Mouse (Mus musculus): ENCODE results near the gene Aprt. TPM values are rescaled to one million over a fixed set of nuclear protein-coding genes. Genes with fewer than 3 reads are reported as not detected.
"Not testable (repeated sequence)": the region's sequence is repeated elsewhere in the genome, so short reads cannot be mapped to it uniquely, and the experiment has no call there.

Gene Aprt
- total RNA-seq, 4 experiments from 2014 or later: 42.7 to 49.4 (median 45.2) TPM

DNA sequence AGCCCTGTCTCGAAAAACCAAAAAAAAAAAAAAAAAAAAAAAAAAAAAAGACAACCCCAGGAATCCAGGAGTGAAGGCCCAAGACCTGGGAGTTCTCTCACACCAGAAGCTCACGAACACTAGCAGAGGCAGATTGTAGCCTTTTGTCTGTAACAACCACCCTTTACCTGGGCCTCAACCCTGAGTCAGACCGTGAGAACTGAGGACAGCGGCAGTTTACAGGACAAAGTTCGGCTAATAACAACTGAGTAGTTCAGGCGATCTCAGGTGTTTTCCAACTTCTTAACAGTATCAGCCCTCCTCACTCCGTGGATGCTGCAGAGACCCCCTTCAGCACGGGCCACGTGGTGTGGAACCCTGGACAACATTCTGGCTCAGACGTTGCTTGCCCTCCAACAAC lies 10.0 kb upstream of the Aprt start:
- DNase-seq (ENCODE audit: low spot score in 2 of 2): no peak

DNA sequence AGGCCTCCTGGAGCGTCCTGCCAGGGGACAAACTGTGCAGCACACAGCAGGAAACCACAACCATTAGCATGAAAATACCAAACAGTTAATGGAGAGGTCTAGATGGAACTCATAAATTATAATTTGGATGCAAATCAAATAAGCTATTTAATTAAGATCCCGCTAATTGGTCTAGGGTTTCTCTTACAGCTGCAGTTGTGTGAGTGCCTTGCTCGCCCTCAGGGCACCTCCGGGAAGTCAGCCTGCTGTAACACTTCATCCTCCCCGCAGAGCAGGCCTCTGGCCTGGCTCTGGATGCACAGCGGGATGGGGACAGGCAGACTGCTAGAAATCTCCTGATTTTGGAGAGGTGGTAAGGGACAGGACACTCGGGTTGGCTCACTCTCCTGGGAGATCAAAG lies 9.5 kb upstream of the Aprt start:
- no peak for DNase-seq (ENCODE audit: low spot score in 2 of 2)

DNA sequence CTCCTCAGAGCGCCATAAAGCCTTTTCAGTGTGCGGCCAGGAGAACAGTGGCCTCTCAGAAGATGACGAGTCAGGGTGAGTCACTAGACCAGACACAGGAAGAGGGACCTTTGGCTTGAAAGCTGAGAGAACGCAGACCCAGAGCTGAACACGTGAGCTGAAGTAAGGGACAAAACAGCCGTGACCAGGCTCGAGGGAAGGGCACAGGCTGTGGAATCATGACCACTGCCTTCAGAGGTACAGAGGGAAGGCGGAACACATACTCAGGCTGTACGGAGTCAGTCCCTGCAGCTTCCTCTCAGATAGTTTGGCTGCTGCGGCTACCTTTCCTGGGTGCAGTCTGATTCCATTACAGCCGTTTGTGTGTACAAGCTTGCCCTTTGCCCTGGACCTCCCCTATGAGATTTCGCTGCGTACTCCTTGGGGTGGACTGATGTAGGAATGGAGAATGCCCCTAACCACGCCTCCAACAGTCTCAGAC lies 8.7 kb upstream of the Aprt start:
- no peak for DNase-seq (ENCODE audit: low spot score in 2 of 2)

DNA sequence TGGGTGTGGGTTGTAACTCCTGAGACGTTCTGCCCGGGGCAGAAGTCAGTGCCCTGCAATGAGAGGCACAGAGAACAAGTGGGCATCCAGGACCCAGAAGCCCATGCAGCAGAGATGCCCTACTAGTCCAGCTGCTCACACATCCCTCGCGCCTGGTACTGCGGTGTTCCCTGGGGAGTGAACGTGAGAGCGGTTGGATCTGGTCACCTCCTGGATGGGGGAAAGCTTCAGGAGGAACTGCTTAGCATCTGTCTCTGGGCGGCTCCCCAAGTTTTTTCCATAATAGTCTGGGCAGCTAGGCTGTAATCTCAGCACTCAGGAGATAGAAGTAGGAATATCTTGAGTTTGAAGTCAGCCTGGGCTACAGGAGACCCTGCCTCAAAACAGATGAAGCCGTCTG lies 8.3 kb upstream of the Aprt start:
- no peak for DNase-seq (ENCODE audit: low spot score in 2 of 2)

DNA sequence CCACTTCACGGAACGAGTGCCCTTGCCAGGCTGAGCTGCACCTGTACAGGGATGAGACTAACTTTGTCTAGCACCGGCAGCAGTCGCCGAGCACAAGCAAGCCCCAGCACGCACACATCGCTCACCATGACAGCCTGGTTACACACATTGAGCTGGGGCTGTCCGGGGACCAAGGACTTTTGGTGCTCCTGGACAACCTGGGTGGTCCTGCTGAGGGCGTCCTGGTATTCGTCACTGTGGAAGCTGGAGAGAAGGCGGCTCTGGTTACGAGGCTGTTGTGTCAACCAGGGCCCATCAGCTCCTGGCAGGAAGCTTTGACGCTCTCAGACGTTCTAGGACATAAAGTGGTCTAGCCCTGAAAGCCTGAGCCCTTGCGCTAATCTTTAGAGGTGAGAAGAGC lies 4.2 kb upstream of the Aprt start:
- no peak for DNase-seq (ENCODE audit: low spot score in 2 of 2)

DNA sequence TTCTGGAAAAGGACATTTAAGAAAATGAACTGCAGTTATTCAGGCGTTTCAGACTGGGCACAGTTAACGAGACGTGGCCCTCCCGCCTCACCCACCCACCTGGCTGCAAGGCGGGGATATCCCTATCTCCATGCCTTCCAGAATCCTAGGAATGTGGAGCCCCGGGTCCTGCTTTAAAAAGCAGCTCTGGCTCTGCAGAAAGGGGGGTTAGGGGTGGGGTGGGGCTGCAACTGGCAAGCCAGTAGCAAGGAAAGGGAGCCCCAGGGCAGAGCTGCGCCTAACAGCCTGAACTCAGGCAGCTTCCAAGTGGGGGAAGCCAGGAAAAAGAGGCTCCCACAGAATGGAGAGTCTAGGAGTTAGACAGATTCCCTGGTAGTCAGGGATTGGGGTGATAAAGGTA lies 2.5 kb upstream of the Aprt start:
- DNase-seq (ENCODE audit: low spot score in 2 of 2): no peak

- DNase-seq (ENCODE audit: low spot score in 2 of 2): no peak
These were observed 407 bp upstream of the Aprt start for GRCm38 (mm10) chr8:122577116-122577515.

DNA sequence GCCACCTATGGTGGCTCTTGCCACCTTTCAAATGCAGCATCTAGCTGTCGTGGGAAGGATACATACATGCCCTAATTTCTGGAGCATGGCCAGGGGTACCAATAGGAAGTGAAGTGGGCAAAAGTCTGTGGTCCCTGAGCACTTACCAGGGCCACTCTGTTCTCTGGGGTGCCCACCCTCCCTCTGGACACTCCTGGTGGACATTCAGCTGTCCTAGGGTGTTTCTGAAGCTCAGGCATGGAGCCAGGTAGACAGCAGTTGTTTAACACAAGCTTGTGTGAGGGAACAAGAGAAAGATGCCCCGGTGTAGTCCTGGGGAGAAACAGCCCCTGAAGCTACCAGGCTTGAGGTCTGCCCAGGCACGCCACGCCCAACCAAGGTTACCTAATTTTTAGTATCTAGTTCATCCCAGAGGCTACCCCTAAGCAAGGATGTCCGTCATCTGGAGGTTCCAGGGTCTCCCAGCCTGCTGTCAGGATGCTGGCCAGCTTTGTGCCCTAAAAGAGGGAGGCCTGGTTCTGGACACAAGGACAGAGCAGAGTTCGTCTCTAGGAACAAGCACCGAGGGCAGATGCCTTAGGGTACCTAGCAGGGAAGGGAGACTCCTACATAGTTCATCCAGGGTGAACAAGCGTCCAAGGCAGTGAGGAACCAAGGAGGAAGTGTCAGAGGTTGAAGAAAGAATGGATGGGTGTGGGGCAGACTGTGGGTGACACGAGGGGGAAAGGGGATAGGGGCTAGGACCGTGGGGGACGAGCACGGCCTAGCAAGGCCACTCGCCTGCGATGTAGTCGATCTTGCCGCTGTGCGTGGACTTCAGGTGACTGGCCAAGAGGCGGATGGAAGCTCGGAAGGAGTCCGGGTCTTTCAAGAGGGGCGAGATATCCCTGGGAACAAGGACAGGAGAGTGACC lies 718 bp downstream of the Aprt start:
- no peak for DNase-seq (ENCODE audit: low spot score in 2 of 2)

GRCm38 (mm10) chr8:122575286-122575685 lies 1.4 kb downstream of the Aprt start:
- DNase-seq (ENCODE audit: low spot score in 2 of 2): no peak

- DNase-seq (ENCODE audit: low spot score in 2 of 2): no peak
These were observed 1.9 kb downstream of the Aprt start for GRCm38 (mm10) chr8:122574667-122575251.

DNA sequence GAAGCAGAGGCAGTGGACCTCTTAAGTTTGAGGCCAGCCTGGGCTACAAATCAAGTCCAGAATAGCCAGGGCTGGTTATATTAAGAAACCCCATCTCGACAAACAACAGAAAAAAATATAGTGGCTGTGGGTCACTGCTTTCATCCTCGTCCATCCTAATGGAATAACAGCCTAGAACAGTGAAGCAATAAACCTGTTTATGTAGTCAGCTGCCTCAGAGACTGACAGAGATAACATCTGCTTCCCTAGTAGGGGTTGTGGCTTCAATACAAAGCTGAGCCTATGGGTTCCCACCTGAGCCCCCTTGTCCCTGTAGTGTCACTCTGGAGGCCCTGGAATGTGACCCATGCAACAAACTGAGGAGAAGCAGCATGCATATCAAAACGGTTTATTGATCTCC lies 2.4 kb downstream of the Aprt start:
- no peak for DNase-seq (ENCODE audit: low spot score in 2 of 2)

DNA sequence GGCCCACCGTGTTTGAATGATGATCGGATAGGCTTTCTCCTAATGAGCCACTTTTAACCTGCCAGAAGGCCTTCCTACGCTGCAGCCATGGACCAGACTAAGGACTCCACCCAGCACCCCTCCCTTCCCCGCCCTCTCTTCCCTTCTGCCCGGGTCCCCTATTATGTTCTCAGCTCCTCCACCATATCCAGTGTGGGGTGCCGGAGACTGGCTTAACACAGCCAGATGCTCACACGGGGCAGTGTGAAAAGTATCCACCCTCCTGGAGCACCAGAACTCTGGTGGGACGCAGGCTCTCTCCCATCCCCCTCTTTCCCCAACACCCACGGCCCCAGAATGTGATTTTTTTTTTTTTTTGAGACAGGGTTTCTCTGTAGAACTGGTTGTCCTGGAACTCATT lies 3.1 kb downstream of the Aprt start:
- DNase-seq (ENCODE audit: low spot score in 2 of 2): no peak

- not testable (repeated sequence) for DNase-seq (ENCODE audit: low spot score in 2 of 2)
These were observed 3.5 kb downstream of the Aprt start for GRCm38 (mm10) chr8:122573176-122573575.

DNA sequence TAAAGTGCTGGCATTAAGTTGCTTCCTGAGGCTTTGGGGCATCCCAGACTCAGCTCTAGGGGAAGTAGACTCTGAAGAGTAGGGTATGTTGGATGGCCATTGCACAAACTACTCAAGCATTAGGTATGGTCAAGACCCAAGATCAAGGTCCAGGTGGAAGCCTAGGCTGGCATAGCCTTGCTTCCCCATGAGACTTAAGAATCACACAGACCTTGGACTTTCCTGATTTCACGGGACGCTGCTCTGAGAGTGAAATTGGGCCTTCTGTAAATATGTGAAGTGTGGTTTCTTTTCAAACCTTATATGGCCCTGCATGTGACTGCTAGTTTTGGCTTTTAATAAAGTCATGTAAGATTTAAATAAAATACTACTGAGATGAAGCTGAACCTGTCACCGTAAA lies 4.0 kb downstream of the Aprt start:
- no peak for DNase-seq (ENCODE audit: low spot score in 2 of 2)

- DNase-seq (ENCODE audit: low spot score in 2 of 2): no peak
These were observed 4.9 kb downstream of the Aprt start for GRCm38 (mm10) chr8:122571750-122572267.

DNA sequence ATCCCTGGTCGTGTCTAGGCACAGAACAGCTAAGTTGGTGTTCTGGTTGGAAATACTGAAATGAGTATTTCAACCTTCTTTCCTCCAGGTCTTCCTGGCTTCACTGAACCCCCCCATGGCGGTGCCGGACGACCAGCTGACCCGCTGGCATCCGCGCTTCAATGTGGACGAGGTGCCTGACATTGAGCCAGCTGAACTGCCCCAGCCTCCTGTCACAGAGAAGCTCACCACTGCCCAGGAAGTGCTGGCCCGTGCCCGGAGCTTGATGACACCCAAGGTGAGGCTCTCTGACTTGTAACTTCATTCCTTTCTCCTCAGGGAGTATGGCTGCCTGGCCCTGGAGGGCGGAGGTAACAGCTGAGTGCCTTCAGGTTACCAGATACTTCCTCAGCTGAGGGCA lies 5.6 kb downstream of the Aprt start:
- no peak for DNase-seq (ENCODE audit: low spot score in 2 of 2)

- no peak for DNase-seq (ENCODE audit: low spot score in 2 of 2)
These were observed 6.7 kb downstream of the Aprt start for GRCm38 (mm10) chr8:122569996-122570395.

- no peak for DNase-seq (ENCODE audit: low spot score in 2 of 2)
These were observed 7.4 kb downstream of the Aprt start for GRCm38 (mm10) chr8:122569329-122569728.

DNA sequence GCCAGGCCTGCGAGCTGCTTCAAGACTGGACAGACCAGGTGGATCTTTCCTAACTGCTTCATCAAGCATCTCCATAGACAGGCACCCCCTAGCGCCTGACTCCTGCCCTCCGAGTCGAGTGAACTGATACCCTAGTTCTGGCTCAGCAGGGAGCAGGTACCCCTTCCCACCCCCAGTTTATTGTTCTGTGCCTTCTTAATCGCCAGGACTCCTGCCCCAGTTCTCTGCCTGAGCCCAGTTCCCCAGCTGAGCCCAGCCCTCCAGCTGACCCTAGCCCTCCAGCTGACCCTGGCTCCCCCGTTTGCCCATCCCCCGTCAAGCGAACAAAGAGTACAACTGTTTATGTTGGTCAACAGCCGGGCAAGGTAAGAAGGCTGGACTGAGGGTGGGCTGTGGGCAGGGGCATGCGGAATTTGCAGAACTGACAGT lies 7.8 kb downstream of the Aprt start:
- no peak for DNase-seq (ENCODE audit: low spot score in 2 of 2)

GRCm38 (mm10) chr8:122568109-122568504 lies 8.6 kb downstream of the Aprt start:
- no peak for DNase-seq (ENCODE audit: low spot score in 2 of 2)

DNA sequence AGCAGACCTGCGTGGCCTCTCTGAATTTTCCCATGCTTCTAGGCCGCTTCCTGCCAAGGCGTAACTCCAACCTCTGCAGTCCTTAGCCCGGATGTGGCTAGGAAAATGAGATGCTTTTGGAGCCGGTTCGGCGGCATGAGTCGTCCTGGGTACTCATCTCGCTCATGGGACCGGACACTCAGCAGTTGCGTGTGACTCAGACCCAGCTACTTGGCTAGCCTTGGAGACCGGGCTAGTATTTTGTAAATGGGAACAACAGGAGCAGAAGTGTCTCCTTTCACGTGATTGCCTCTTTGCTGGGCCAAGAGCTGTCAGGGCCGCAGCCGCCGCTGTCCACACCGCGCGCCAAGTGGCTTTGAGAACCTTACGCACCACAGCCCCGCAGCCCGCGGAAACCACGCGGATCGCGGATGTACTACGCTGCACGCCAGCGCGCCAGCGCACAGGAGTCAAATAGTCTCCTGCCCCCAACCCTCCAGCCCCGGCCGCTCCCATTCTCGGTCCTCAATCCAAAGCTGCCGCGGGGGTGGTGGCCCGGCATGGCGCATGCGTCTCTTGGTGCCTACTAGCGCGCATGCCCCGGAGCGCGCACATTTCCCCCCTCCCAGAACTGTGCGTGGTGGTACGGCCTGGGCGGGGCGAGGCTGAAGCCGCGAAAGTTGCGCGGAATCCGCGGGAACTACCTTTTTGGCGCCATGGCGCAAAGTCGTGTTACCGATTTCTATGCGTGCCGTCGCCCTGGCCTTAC lies 9.2 kb downstream of the Aprt start, which contains the start of gene Cdt1:
Cdt1 (plus strand) TSS at position 655 of the 748 bp plus-strand sequence.
- DNase-seq (ENCODE audit: low spot score in 2 of 2): peak; percentile 89 to 93

- no peak for DNase-seq (ENCODE audit: low spot score in 2 of 2)
These were observed 9.9 kb downstream of the Aprt start for GRCm38 (mm10) chr8:122566766-122567165.
